Mouse (Mus musculus) layer of hippocampus, adult 11-12 months (tissue): Measurements from ENCODE around the gene Hist1h2ad.
A peak's percentile ranks its signal among the peaks of the same experiment; 100 is the strongest.
"Not testable (repeated sequence)": the region's sequence is repeated elsewhere in the genome, so short reads cannot be mapped to it uniquely, and the experiment has no call there.

Source experiments
- DNase-seq: peaks from one replicate; pipeline ENCODE4 v3.0.0; 2022; ENCODE audit warnings: low spot score

Hist1h2ad gene

GRCm38 (mm10) chr13:23541497-23541896, 32.7 kb upstream of the Hist1h2ad start:
- DNase-seq: no peak

GRCm38 (mm10) chr13:23542225-23542980, 31.8 kb upstream of the Hist1h2ad start:
- DNase-seq: not testable (repeated sequence)

- DNase-seq: peak; percentile 76
Observed at GRCm38 (mm10) chr13:23542999-23543607, 31.1 kb upstream of the Hist1h2ad start, which contains the start of gene Hist1h2bh. Gene Hist1h2bh (minus strand): TSS chr13:23543392.

DNA sequence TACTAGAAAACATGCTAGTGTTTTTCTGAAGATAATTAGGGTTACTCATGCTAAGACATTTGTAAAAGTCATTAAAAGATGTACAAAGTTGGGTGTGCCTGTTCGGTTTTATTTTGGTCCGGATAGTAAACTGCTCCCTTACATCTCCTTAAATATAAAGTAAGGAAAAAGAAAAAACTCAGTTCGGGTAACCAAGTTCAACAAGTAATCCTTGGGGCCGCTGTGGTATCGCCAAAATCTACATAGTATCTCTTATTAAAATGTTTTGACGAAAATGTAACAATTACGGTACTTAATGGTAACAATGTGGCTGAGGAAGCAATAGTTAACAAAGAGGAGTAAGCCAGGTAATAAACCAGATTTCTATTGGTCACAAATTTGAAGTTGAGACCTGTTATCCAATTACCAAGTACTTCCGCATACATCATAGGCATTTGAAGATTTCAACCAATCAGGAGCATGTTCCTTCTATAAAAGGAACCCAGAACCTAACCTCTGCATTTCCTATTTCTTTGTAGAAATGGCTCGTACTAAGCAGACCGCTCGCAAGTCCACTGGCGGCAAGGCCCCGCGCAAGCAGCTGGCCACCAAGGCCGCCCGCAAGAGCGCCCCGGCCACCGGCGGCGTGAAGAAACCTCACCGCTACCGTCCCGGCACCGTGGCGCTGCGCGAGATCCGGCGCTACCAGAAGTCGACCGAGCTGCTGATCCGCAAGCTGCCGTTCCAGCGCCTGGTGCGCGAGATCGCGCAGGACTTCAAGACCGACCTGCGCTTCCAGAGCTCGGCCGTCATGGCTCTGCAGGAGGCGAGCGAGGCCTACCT, 30.0 kb upstream of the Hist1h2ad start, which contains the start of gene Hist1h3f:
TSS of gene Hist1h3f (plus strand) at position 88 of the 822 bp plus-strand sequence.
- peak; percentile 83 for DNase-seq

- not testable (repeated sequence) for DNase-seq
Observed at GRCm38 (mm10) chr13:23544787-23545120, 29.4 kb upstream of the Hist1h2ad start.

GRCm38 (mm10) chr13:23546694-23547093, 27.5 kb upstream of the Hist1h2ad start:
- no peak for DNase-seq

- DNase-seq: no peak
Observed at GRCm38 (mm10) chr13:23550761-23551145, 23.4 kb upstream of the Hist1h2ad start.

DNA sequence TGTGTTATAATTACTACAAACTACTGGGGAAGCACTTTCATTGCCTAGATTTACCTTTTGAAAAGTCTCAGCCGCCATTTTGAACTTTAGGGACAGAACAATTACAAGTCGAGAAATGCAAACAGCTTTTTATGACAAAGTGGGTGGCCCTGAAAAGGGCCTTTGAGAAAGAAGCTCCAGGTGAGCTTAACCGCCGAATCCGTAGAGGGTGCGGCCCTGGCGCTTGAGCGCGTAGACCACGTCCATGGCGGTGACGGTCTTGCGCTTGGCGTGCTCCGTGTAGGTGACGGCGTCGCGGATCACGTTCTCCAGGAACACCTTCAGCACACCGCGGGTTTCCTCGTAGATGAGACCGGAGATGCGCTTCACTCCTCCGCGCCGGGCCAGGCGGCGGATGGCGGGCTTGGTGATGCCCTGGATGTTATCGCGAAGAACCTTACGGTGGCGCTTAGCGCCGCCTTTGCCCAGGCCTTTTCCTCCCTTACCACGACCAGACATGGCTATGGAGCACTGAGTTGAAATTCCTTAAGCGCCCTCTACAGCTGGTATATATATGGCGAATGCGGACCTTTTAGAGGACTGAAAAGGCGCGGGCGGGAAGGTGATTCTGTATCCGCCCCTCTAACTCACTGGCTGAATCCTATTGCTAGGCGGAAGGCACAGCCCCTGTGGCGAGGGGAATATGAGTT, 22.9 kb upstream of the Hist1h2ad start, which contains the start of gene Hist1h4f:
TSS of gene Hist1h4f (minus strand) at position 503 of the 689 bp plus-strand sequence.
- peak; percentile 92 for DNase-seq

- no peak for DNase-seq
Observed at GRCm38 (mm10) chr13:23551931-23552914, 22.0 kb upstream of the Hist1h2ad start.

- DNase-seq: no peak
Observed at GRCm38 (mm10) chr13:23552962-23553361, 21.2 kb upstream of the Hist1h2ad start, which contains the start of gene Hist1h1d. Gene Hist1h1d (plus strand): TSS chr13:23553262.

- no peak for DNase-seq
Observed at GRCm38 (mm10) chr13:23554393-23554792, 19.8 kb upstream of the Hist1h2ad start.

GRCm38 (mm10) chr13:23554925-23555838, 19.0 kb upstream of the Hist1h2ad start:
- peak; percentile 81 for DNase-seq

- peak; percentile 76 for DNase-seq
Observed at GRCm38 (mm10) chr13:23555839-23556416, 18.3 kb upstream of the Hist1h2ad start.

GRCm38 (mm10) chr13:23556906-23557305, 17.3 kb upstream of the Hist1h2ad start:
- no peak for DNase-seq

DNA sequence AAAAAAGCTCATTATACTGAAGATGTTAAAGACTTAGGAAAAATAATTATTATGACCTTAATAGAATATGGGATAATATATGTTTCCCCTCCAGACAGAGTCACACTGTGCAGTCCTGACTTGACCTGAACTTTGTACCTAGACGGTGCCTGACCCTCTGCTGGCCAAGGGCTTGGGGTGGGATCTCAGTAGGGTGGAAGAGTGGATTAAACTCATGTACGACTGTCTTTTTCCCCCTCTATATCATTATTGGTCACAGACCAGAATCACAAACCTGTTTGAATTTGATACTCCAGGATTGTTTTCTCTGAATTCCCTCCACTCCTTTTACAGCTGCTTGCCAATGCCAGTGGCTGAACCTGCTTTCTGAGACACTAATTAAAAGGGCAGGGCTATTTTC, 13.5 kb upstream of the Hist1h2ad start:
- not testable (repeated sequence) for DNase-seq

GRCm38 (mm10) chr13:23561531-23561882, 12.7 kb upstream of the Hist1h2ad start:
- DNase-seq: not testable (repeated sequence)

DNA sequence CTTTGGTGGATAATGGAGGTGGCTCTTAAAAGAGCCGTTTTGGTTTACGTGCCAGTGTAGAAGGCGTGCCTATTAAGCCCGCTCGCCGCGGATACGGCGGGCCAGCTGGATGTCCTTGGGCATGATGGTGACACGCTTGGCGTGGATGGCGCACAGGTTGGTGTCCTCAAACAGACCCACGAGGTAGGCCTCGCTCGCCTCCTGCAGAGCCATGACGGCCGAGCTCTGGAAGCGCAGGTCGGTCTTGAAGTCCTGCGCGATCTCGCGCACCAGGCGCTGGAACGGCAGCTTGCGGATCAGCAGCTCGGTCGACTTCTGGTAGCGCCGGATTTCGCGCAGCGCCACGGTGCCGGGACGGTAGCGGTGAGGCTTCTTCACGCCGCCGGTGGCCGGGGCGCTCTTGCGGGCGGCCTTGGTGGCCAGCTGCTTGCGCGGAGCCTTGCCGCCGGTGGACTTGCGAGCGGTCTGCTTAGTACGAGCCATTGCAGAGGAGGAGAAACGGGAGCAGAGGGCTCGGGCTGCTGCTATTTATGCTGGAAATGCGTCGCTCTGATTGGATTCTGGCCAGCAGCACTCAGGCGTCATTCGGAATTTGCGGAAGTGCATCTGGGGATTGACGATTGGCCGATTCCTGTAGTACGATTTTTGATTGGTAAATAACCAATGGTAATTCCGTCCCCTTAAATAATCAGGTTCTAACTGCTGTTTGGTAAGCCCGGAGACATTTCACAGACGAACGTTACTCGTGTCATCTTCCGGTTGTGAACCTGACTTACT, 12.1 kb upstream of the Hist1h2ad start, which contains the start of gene Hist1h3e:
TSS of gene Hist1h3e (minus strand) at position 487 of the 777 bp plus-strand sequence.
- DNase-seq: peak; percentile 96
